ENCODE assay signal across 8 mouse cellular contexts in genomic region chr2:153013724-153014515, GRCm38 (mm10). TPM values are rescaled to one million over a fixed set of nuclear protein-coding genes. Genes with fewer than 3 reads are reported as not detected.
A peak's percentile ranks its signal among the peaks of the same experiment; 100 is the strongest.
DNase-seq lines count a peak whose midpoint lies in the region; ATAC-seq lines count a peak whose summit lies in the region.

No protein-coding gene starts in this region.

- ATAC-seq in heart, embryonic 14.5 days (ENCODE audit: insufficient number of reproducible peaks, insufficient read depth, low FRiP score, low read depth) = no peak
- no peak for ATAC-seq in intestine, embryonic 14.5 days (replicated peaks; ENCODE audit: low FRiP score, low TSS enrichment, low read depth)
- no peak for ATAC-seq in neural tube, embryonic 13.5 days (ENCODE audit: low read depth)

- H3K27ac ChIP-seq in heart, embryonic 14.5 days (replicated peaks in 1 of 2; ENCODE audit: control insufficient read depth in 1 of 2, insufficient read depth in 1 of 2, low read depth in 2 of 2, low read length in 2 of 2) = no peak overlapping the region
- no peak overlapping the region for H3K27ac ChIP-seq in intestine, embryonic 14.5 days (ENCODE audit: low read depth)
- no peak overlapping the region for H3K27ac ChIP-seq in neural tube, embryonic 13.5 days (replicated peaks)

- H3K4me3 ChIP-seq in heart, embryonic 14.5 days (ENCODE audit: control insufficient read depth in 1 of 2, insufficient read depth in 1 of 2, low read depth in 1 of 2, low read length in 2 of 2) = peak overlapping the region in 1 of 2 experiments; percentile 83; a peak in 3 of 4 replicates
- peak overlapping the region; percentile 90 for H3K4me3 ChIP-seq in intestine, embryonic 14.5 days (ENCODE audit: low read depth, low read length)
- H3K4me3 ChIP-seq in neural tube, embryonic 13.5 days = peak overlapping the region; percentile 90

- 83% methylated on average over 11 of the region's 11 CpGs for WGBS in heart, embryonic 14.5 days
- 93% methylated on average over 11 of the region's 11 CpGs for WGBS in intestine, embryonic 14.5 days
- 91% methylated on average over 11 of the region's 11 CpGs for WGBS in neural tube, embryonic 13.5 days

- H3K4me2 ChIP-seq in heart, embryonic 14.5 days (ENCODE audit: low read length) = peak overlapping the region; percentile 90
- H3K4me2 ChIP-seq in intestine, embryonic 14.5 days (ENCODE audit: low read length) = peak overlapping the region; percentile 92
- H3K4me2 ChIP-seq in neural tube, embryonic 13.5 days = peak overlapping the region; percentile 89

- peaks cover 52% of the 10 kb centered on the region for H3K36me3 ChIP-seq in heart, embryonic 14.5 days (ENCODE audit: control insufficient read depth, insufficient read depth, low read length)
- H3K36me3 ChIP-seq in intestine, embryonic 14.5 days (ENCODE audit: control insufficient read depth, insufficient read depth, low read length) = peaks cover 44% of the 10 kb centered on the region
- peaks cover 47% of the 10 kb centered on the region for H3K36me3 ChIP-seq in neural tube, embryonic 13.5 days

- H3K4me1 ChIP-seq in heart, embryonic 14.5 days (ENCODE audit: control insufficient read depth in 2 of 2, insufficient read depth in 2 of 2, low read length in 2 of 2) = peaks cover 2 to 10% of the 10 kb centered on the region in 2 experiments; a peak in 3 of 4 replicates
- peaks cover 7% of the 10 kb centered on the region for H3K4me1 ChIP-seq in intestine, embryonic 14.5 days (replicated peaks; ENCODE audit: control insufficient read depth, insufficient read depth, low read length)
- peaks cover 23% of the 10 kb centered on the region for H3K4me1 ChIP-seq in neural tube, embryonic 13.5 days (replicated peaks)

- H3K9ac ChIP-seq in heart, embryonic 14.5 days (ENCODE audit: low read length) = peak overlapping the region; percentile 90
- peak overlapping the region; percentile 70 for H3K9ac ChIP-seq in intestine, embryonic 14.5 days (ENCODE audit: low read length)
- H3K9ac ChIP-seq in neural tube, embryonic 13.5 days = peak overlapping the region; percentile 94

- no peak for DNase-seq in heart, adult 11 months
- peak; percentile 64 for DNase-seq in 416B (ENCODE audit: low read depth)
- DNase-seq in adrenal gland, postnatal 36 days = peak; percentile 56 to 61
- no peak for DNase-seq in intestine, embryonic 14.5 days (ENCODE audit: low spot score)
- no peak for DNase-seq in yolk sac, embryonic 10.5 days (ENCODE audit: low spot score)
- no peak for DNase-seq in cerebellum, postnatal 36 days

- H3K27me3 ChIP-seq in heart, embryonic 14.5 days (ENCODE audit: control insufficient read depth, insufficient read depth, low read length) = peaks cover 12% of the 10 kb centered on the region
- H3K27me3 ChIP-seq in intestine, embryonic 14.5 days (replicated peaks; ENCODE audit: control insufficient read depth, insufficient read depth, low read length) = no peaks in the 10 kb centered on the region
- peaks cover 10% of the 10 kb centered on the region; the same call in 1 of the 2 replicates for H3K27me3 ChIP-seq in neural tube, embryonic 13.5 days

- no peaks in the 10 kb centered on the region for H3K9me3 ChIP-seq in heart, embryonic 14.5 days (ENCODE audit: control insufficient read depth, low read length)
- H3K9me3 ChIP-seq in intestine, embryonic 14.5 days (ENCODE audit: control insufficient read depth, low read length) = no peaks in the 10 kb centered on the region
- H3K9me3 ChIP-seq in neural tube, embryonic 13.5 days = no peaks in the 10 kb centered on the region

RNA-seq across cellular contexts. Expression of gene Pdrg1, which starts 1.3 kb away (rescaled TPM):
- 78.2 and 85.4 TPM in 2 replicates for polyA plus RNA-seq in heart, embryonic 14.5 days (2014; fragmentation: Nextera tagmentation; extraction: Ambion mirVana)
- total RNA-seq in adrenal gland, postnatal 36 days (2021) = 100 to 1,000 TPM; 175 to 226 TPM
- 53.9 and 59.6 TPM in 2 replicates for polyA plus RNA-seq in intestine, embryonic 14.5 days (2014; fragmentation: Nextera tagmentation; extraction: Ambion mirVana)
- 192 and 206 TPM in 2 replicates for polyA plus RNA-seq in neural tube, embryonic 13.5 days (2015; fragmentation: Nextera tagmentation; extraction: Ambion mirVana)

RNA-seq across cellular contexts. Expression of gene Xkr7, which starts 17.7 kb away (rescaled TPM):
- not detected in 2 replicates for polyA plus RNA-seq in heart, embryonic 14.5 days (2014; fragmentation: Nextera tagmentation; extraction: Ambion mirVana)
- total RNA-seq in adrenal gland, postnatal 36 days (2021) = 1 to 10 TPM in 1 of 2 experiments, under 1 TPM in 1; 0.56 to 1.5 TPM
- polyA plus RNA-seq in intestine, embryonic 14.5 days (2014; fragmentation: Nextera tagmentation; extraction: Ambion mirVana) = 0.08 TPM in 1 of 2 replicates, not detected in the other
- polyA plus RNA-seq in neural tube, embryonic 13.5 days (2015; fragmentation: Nextera tagmentation; extraction: Ambion mirVana) = 1.5 and 2.3 TPM in 2 replicates

RNA-seq across cellular contexts. Expression of gene Ttll9, which starts 51.6 kb away (rescaled TPM):
- 0.30 TPM in 1 of 2 replicates, not detected in the other for polyA plus RNA-seq in heart, embryonic 14.5 days (2014; fragmentation: Nextera tagmentation; extraction: Ambion mirVana)
- total RNA-seq in adrenal gland, postnatal 36 days (2021) = under 1 TPM; 0.30 to 0.50 TPM
- polyA plus RNA-seq in intestine, embryonic 14.5 days (2014; fragmentation: Nextera tagmentation; extraction: Ambion mirVana) = 0.26 and 0.35 TPM in 2 replicates
- polyA plus RNA-seq in neural tube, embryonic 13.5 days (2015; fragmentation: Nextera tagmentation; extraction: Ambion mirVana) = 4.3 and 4.9 TPM in 2 replicates

RNA-seq across cellular contexts. Expression of gene Ccm2l, which starts 51.8 kb away (rescaled TPM):
- 6.5 and 7.9 TPM in 2 replicates for polyA plus RNA-seq in heart, embryonic 14.5 days (2014; fragmentation: Nextera tagmentation; extraction: Ambion mirVana)
- 10 to 100 TPM; 10.2 to 11.0 TPM for total RNA-seq in adrenal gland, postnatal 36 days (2021)
- 1.4 and 2.4 TPM in 2 replicates for polyA plus RNA-seq in intestine, embryonic 14.5 days (2014; fragmentation: Nextera tagmentation; extraction: Ambion mirVana)
- polyA plus RNA-seq in neural tube, embryonic 13.5 days (2015; fragmentation: Nextera tagmentation; extraction: Ambion mirVana) = 2.4 and 3.4 TPM in 2 replicates

Comparison
In these comparisons a context has a peak if more than half of its experiments do, and no peak if none do; other contexts are left out.
1. DNase-seq: peak in 416B (single experiment) and adrenal gland, postnatal 36 days (2 of 2); none in heart, adult 11 months (single experiment), intestine, embryonic 14.5 days (single experiment), yolk sac, embryonic 10.5 days (single experiment) and cerebellum, postnatal 36 days (0 of 2).
2. Peak in every context shown above with its lines, with median percentiles within 50 percentile points of each other: H3K4me2 ChIP-seq and H3K9ac ChIP-seq.